Mouse (Mus musculus) B cell, adult (primary cell): ENCODE results near the gene Paf1. TPM values are rescaled to one million over a fixed set of nuclear protein-coding genes. Genes with fewer than 3 reads are reported as not detected.

Experiments
- total RNA-seq: library from RNA; stranded (reverse); gene quantifications from 4 replicates; pipeline ENCODE4 v1.2.4, GENCODE M21; 2023; ENCODE audit not compliant: inconsistent age

The Paf1 gene
- 151 to 162 TPM (median 156 TPM) in 4 replicates for total RNA-seq

GRCm38 (mm10) chr7:28392429-28393271, at the start of gene Paf1, which contains the start of gene Med29:
TSS of gene Paf1 (plus strand) at chr7:28392951.
TSS of gene Med29 (minus strand) at chr7:28392708.

GRCm38 (mm10) chr7:28350155-28350883, 42.4 kb upstream of the Paf1 start, which contains the start of gene Rps16:
TSS of gene Rps16 (plus strand) at chr7:28350652.

GRCm38 (mm10) chr7:28372251-28373108, 20.3 kb upstream of the Paf1 start, which contains the start of gene Plekhg2:
TSS of gene Plekhg2 (minus strand) at chr7:28372599.

GRCm38 (mm10) chr7:28380237-28381016, 12.3 kb upstream of the Paf1 start, which contains the start of gene Zfp36:
TSS of gene Zfp36 (minus strand) at chr7:28380253.

GRCm38 (mm10) chr7:28436932-28437570, 44.3 kb downstream of the Paf1 start, which contains the start of gene Gmfg:
TSS of gene Gmfg (plus strand) at chr7:28437447.

Other genes with a start within 250 kb of the Paf1 start
- gene Fbl, start 223.2 kb upstream of the Paf1 start, total RNA-seq: 234 to 240 TPM (median 237 TPM) in 4 replicates
- gene Dyrk1b, start 213.5 kb upstream of the Paf1 start, total RNA-seq: 20.5 to 23.5 TPM (median 21.3 TPM) in 4 replicates
- gene Eid2, start 125.1 kb upstream of the Paf1 start, total RNA-seq: 1.1 to 1.7 TPM (median 1.2 TPM) in 4 replicates
- 2.6 to 4.1 TPM (median 3.5 TPM) in 4 replicates for gene Eid2b, start 115.2 kb upstream of the Paf1 start, total RNA-seq
- gene Selenov, start 101.8 kb upstream of the Paf1 start, total RNA-seq: not detected in 4 replicates
- not detected in 4 replicates for gene Dll3, start 90.7 kb upstream of the Paf1 start, total RNA-seq
- 38.7 to 46.9 TPM (median 40.5 TPM) in 4 replicates for gene Timm50, start 80.9 kb upstream of the Paf1 start, total RNA-seq
- 158 to 171 TPM (median 163 TPM) in 4 replicates for gene Supt5, start 54.2 kb upstream of the Paf1 start, total RNA-seq
- gene Rps16, start 42.3 kb upstream of the Paf1 start, total RNA-seq: 3,144 to 3,281 TPM (median 3,251 TPM) in 4 replicates
- 130 to 140 TPM (median 135 TPM) in 4 replicates for gene Plekhg2, start 20.4 kb upstream of the Paf1 start, total RNA-seq
- 825 to 993 TPM (median 925 TPM) in 4 replicates for gene Zfp36, start 12.7 kb upstream of the Paf1 start, total RNA-seq
- 14.1 to 19.0 TPM (median 15.8 TPM) in 4 replicates for gene Med29, start 243 bp upstream of the Paf1 start, total RNA-seq
- 241 to 264 TPM (median 247 TPM) in 4 replicates for gene Gmfg, start 44.5 kb downstream of the Paf1 start, total RNA-seq
- 0.93 to 1.6 TPM (median 1.2 TPM) in 4 replicates for gene Lrfn1, start 59.0 kb downstream of the Paf1 start, total RNA-seq
- not detected in 4 replicates for gene Ifnl2, start 117.5 kb downstream of the Paf1 start, total RNA-seq
- gene Ifnl3, start 129.9 kb downstream of the Paf1 start, total RNA-seq: not detected in 4 replicates
- gene Sycn, start 147.9 kb downstream of the Paf1 start, total RNA-seq: not detected in 4 replicates
- not detected in 4 replicates for gene Nccrp1, start 154.3 kb downstream of the Paf1 start, total RNA-seq
- gene Samd4b, start 205.2 kb downstream of the Paf1 start, total RNA-seq: 49.3 to 52.1 TPM (median 50.5 TPM) in 4 replicates
- 12.8 to 15.7 TPM (median 13.9 TPM) in 4 replicates for gene Pak4, start 205.2 kb downstream of the Paf1 start, total RNA-seq
- gene Acp7, start 238.4 kb downstream of the Paf1 start, total RNA-seq: not detected in 4 replicates